Mouse (Mus musculus) neural tube, embryonic 13.5 days (tissue): Measurements from ENCODE around the gene Mdfic. TPM values are rescaled to one million over a fixed set of nuclear protein-coding genes. Genes with fewer than 3 reads are reported as not detected.

Experiments used
- ATAC-seq: fragments of 200-750 bp; cut with Nextera tagmentation; 2 replicates; pipeline ENCODE4 v1.8.0; 2017; ENCODE audit warnings: low read depth, mild to moderate bottlenecking, moderate TSS enrichment, moderate library complexity
- H3K27ac ChIP-seq: fragments of 300-500 bp; sonication (generic); replicated peaks from 2 replicates; pipeline ENCODE4 v1.5.1; 2015; ENCODE audit warnings: moderate library complexity, mild to moderate bottlenecking, inconsistent platforms
- H3K27me3 ChIP-seq: fragments of 300-500 bp; sonication (generic); 2 replicates; pipeline ENCODE4 v1.6.1; 2015; ENCODE audit warnings: mild to moderate bottlenecking, inconsistent platforms
- H3K36me3 ChIP-seq: fragments of 300-500 bp; sonication (generic); 2 replicates; pipeline ENCODE4 v1.6.1; 2015; ENCODE audit warnings: mild to moderate bottlenecking, inconsistent platforms
- H3K4me1 ChIP-seq: fragments of 300-500 bp; sonication (generic); replicated peaks from 2 replicates; pipeline ENCODE4 v1.6.1; 2015; ENCODE audit warnings: inconsistent platforms
- H3K4me2 ChIP-seq: fragments of 300-500 bp; sonication (generic); 2 replicates; pipeline ENCODE4 v1.6.1; 2015; ENCODE audit warnings: inconsistent platforms, mild to moderate bottlenecking, moderate library complexity
- H3K4me3 ChIP-seq: fragments of 300-500 bp; sonication (generic); 2 replicates; pipeline ENCODE4 v1.5.1; 2015; ENCODE audit warnings: mild to moderate bottlenecking, inconsistent platforms
- H3K9ac ChIP-seq: fragments of 300-500 bp; sonication (generic); 2 replicates; pipeline ENCODE4 v1.6.1; 2015; ENCODE audit warnings: moderate library complexity, mild to moderate bottlenecking, inconsistent platforms
- H3K9me3 ChIP-seq: fragments of 300-500 bp; sonication (generic); 2 replicates; pipeline ENCODE4 v1.6.1; 2016; ENCODE audit warnings: inconsistent platforms
- WGBS: fragments of 180-500 bp; shearing (Covaris S2); methylation state at CpG from one replicate; pipeline ENCODE4 v1.1.7; 2015; 5-methylcytosine and 5-hydroxymethylcytosine counted together
- polyA plus RNA-seq: library from polyadenylated mRNA; unstranded; fragments of >200 nt; fragmentation: Nextera tagmentation; extraction: Ambion mirVana; gene quantifications from 2 replicates; pipeline ENCODE4 v1.2.1, GENCODE M21; 2015

Gene Mdfic
- polyA plus RNA-seq, 1 experiment from 2014 or later, result 0.57 TPM

DNA sequence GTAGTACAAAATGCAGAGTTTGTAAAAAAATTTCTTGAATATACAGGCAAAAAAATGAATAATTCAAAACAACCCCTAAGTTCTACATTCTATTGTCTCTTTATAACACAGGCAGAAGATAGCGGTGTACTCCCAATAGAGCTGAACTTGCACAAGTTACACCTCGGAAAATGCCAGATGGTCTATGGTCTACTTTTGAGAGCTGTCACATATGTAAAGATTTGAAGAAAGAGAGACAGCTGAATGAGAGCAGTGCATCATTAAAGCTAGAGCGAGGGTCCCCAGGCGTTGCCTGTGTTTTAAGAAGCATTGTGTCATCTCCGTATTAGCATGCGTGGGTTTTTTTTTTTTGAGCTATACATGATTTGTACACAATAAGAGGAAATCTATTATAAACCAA lies 47.0 kb downstream of the Mdfic start:
- ATAC-seq, result no peak

DNA sequence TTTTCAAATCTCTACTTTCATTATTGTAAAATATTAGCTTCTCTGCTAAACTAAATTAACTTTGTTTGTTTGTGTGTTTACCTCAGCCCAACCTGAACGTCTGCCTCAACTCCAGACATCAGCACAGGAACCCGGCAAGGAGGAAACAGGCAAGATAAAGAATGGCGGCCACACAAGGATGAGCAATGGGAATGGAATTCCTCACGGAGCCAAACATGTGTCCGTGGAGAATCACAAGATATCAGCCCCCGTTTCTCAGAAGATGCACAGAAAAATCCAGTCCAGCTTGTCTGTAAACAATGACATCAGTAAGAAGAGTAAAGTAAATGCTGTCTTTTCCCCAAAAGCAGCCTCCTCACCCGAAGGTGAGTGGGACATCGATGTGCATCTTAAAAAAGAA lies 49.7 kb downstream of the Mdfic start:
- Histone ChIP-seq H3K4me3 (no peak overlapping the region), H3K9me3 (no peaks in the 10 kb centered on the region), H3K27me3 (no peaks in the 10 kb centered on the region), H3K4me1 (no peaks in the 10 kb centered on the region), H3K4me2 (no peak overlapping the region), H3K36me3 (no peaks in the 10 kb centered on the region), H3K27ac (no peak overlapping the region), H3K9ac (no peak overlapping the region)
- ATAC-seq, result no peak
- 74% methylated on average over 8 of the region's 8 CpGs for WGBS

More for the DNA sequence above, 47.0 kb downstream of the Mdfic start:
- no peaks in the 10 kb centered on the region for H3K27me3 ChIP-seq
- H3K36me3 ChIP-seq, result no peaks in the 10 kb centered on the region
- H3K9me3 ChIP-seq, result no peaks in the 10 kb centered on the region
- no peak overlapping the region for H3K9ac ChIP-seq
- no peak overlapping the region for H3K4me2 ChIP-seq
- H3K4me3 ChIP-seq, result no peak overlapping the region
- no peaks in the 10 kb centered on the region for H3K4me1 ChIP-seq
- 65% methylated on average over 6 of the region's 6 CpGs for WGBS
- no peak overlapping the region for H3K27ac ChIP-seq

DNA sequence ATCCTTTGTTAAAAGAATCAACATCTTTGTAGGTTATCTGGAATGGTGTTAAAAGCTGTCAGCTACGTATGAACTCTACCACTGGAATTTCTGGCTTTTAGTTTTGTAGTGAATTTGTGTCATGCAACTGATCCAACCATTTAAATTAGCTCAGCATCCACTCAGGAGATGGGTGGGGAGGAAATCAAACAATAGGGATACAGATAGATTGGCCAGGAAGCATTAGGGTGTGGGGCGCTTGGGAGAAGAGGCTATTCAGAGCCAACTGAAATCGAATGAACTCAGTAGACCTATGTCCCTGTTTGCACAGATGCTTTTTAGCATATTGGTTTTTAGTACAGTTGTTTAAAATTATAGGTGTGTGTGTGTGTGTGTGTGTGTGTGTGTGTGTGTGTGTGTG lies 56.6 kb downstream of the Mdfic start:
- Histone ChIP-seq H3K27ac (no peak overlapping the region), H3K27me3 (no peaks in the 10 kb centered on the region), H3K36me3 (no peaks in the 10 kb centered on the region), H3K4me2 (no peak overlapping the region), H3K9ac (no peak overlapping the region), H3K9me3 (no peaks in the 10 kb centered on the region), H3K4me3 (no peak overlapping the region), H3K4me1 (no peaks in the 10 kb centered on the region)
- 87% methylated on average over 3 of the region's 3 CpGs for WGBS
- no peak for ATAC-seq

DNA sequence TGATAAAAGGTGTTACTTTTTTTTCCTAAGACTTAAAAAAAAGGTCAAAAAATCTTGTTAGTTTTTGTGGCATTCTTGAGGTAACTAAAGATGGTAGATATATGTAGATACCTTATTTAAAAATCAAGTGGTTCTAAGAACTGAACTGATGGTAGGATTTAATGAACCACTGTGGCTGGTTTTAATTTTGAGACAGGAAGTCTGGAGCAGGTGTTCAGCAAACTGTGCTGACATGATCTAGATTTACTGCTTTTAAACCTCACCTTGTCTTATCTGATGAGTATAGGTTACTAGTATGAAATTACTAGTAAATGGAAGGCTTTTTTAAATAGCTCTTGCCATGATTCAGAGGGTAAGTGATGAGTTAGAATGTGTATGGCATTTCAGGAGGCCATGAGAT lies 59.7 kb downstream of the Mdfic start:
- ATAC-seq, result no peak
- Histone ChIP-seq H3K9me3 (no peaks in the 10 kb centered on the region), H3K4me3 (no peak overlapping the region), H3K36me3 (no peaks in the 10 kb centered on the region), H3K27me3 (no peaks in the 10 kb centered on the region), H3K4me2 (no peak overlapping the region), H3K27ac (no peak overlapping the region), H3K4me1 (no peaks in the 10 kb centered on the region), H3K9ac (no peak overlapping the region)

DNA sequence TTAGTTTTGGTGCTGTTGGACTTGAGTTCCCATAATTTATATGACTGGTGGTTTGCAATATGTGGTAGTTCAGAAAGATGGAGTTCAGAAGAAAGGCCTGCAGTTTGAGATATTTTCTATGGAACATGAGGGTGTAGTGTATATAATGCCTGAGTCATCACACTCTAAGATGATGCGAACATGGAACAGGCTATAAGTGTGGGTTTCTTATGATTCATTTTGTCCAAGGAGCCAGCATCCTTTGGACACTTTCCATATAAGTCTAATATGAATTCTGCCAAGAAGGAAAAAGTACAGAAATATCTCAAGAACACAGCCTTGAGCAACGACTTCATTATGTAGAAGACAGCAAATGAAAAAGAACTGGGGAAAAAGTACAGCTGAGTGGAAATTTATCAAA lies 60.2 kb downstream of the Mdfic start:
- no peak for ATAC-seq
- 94% methylated on average over 2 of the region's 2 CpGs for WGBS
- H3K36me3 ChIP-seq, result no peaks in the 10 kb centered on the region
- no peaks in the 10 kb centered on the region for H3K9me3 ChIP-seq
- no peak overlapping the region for H3K4me3 ChIP-seq
- no peaks in the 10 kb centered on the region for H3K4me1 ChIP-seq
- H3K27ac ChIP-seq, result no peak overlapping the region
- no peak overlapping the region for H3K9ac ChIP-seq
- H3K27me3 ChIP-seq, result no peaks in the 10 kb centered on the region
- no peak overlapping the region for H3K4me2 ChIP-seq

DNA sequence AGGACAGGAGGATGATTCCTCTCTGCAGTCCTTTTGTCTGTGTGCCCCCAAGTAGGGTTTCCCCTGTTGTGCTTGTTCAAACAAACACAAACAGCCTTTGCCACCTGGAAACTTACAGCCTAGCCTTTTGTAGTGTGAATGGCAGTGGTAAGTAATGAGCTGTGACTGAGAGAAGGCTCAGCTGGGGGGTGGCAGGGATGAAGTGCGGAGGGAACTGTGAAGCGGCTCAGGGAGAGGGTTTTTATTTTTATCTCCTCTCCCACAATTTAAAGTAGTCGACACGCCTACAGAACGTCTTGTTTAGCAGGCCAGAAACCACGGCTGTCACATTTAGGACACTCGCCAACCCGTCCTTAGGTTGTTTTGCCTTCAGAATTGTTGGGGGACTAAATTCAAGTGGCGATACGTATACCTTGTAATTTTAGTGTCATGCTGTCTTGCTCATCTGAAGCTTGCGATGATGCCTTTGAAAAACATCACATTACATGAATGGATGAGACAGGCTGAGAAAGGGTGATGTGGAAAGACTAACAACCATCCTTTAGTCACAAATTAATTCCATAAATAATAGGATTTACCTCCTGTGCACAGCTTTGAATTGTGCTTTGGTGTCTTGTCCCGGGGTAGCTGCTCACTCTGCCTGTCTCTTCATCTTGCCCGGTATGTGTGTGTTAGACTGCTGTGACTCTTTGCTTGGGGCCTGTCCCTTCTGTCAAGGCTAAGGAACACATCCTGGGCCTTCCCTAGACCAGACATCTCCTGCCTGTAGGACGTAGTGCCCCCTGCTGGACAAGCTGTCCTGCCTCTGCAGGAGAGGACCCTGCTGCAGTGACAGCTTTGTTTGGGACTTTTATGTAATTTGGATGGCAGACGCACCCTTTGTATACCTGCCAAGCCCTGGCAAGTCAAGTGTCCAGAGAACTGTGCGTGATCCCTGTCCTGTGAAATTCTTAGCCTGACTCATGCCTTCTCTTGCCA lies 69.4 kb downstream of the Mdfic start:
- H3K4me3 ChIP-seq, result peak overlapping the region; percentile 8; the same call in 1 of the 2 replicates
- H3K27ac ChIP-seq, result no peak overlapping the region

DNA sequence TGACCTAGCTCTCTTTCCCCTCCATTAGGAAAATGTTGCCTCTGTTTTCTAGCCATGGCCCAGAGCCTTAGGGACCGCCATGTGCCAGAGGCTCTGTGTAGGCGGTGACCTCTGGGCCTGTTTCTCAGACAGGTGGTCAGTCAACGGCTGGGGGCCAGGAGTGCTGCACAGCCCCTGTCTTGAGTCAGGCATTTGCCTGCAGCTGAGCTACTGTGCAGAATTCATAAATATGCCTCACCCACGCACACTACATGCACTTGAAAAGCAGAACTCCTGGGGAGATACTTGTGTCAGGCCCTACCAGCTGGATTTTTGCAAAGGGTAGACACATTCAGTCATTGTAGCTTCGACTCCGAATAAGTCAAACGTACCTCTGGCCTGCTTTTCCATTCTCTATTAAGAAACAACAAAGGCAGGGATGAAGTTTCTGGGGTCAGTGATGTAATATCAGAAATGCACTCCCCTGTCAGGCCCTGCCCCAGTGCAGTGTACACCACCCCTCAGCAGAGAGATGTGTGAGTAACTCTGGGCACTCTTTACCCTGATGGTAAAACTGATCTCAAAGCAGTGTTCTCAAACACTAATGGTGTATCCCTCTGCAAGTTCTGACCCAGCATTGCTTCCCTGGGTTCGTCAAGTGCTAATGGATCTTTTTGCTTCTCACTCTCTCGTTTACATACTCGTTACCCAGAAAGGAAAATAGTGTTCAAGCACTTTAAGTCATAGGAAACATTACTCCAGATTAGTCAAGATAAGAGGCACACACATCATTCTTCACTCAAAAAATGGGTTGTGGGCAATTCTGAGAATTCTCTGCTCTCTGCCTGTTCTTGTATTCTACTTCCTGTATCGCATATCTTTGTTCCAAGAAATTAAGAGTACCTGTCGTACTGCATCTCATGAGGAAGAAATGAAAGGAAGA lies 72.5 kb downstream of the Mdfic start:
- no peak overlapping the region for H3K4me3 ChIP-seq
- no peak for ATAC-seq
- no peak overlapping the region for H3K4me2 ChIP-seq
- H3K9me3 ChIP-seq, result no peaks in the 10 kb centered on the region
- H3K4me1 ChIP-seq, result peaks cover 10% of the 10 kb centered on the region
- no peaks in the 10 kb centered on the region for H3K36me3 ChIP-seq
- 65% methylated on average over 12 of the region's 12 CpGs for WGBS
- no peaks in the 10 kb centered on the region for H3K27me3 ChIP-seq
- no peak overlapping the region for H3K27ac ChIP-seq
- H3K9ac ChIP-seq, result no peak overlapping the region

More for the DNA sequence above, 69.4 kb downstream of the Mdfic start:
- WGBS, result 18% methylated on average over 16 of the region's 16 CpGs
- Histone ChIP-seq H3K27me3 (no peaks in the 10 kb centered on the region), H3K9me3 (no peaks in the 10 kb centered on the region), H3K4me2 (peak overlapping the region; percentile 37), H3K9ac (peak overlapping the region; percentile 34), H3K36me3 (no peaks in the 10 kb centered on the region), H3K4me1 (peaks cover 10% of the 10 kb centered on the region)
- ATAC-seq, result peak; percentile 89

DNA sequence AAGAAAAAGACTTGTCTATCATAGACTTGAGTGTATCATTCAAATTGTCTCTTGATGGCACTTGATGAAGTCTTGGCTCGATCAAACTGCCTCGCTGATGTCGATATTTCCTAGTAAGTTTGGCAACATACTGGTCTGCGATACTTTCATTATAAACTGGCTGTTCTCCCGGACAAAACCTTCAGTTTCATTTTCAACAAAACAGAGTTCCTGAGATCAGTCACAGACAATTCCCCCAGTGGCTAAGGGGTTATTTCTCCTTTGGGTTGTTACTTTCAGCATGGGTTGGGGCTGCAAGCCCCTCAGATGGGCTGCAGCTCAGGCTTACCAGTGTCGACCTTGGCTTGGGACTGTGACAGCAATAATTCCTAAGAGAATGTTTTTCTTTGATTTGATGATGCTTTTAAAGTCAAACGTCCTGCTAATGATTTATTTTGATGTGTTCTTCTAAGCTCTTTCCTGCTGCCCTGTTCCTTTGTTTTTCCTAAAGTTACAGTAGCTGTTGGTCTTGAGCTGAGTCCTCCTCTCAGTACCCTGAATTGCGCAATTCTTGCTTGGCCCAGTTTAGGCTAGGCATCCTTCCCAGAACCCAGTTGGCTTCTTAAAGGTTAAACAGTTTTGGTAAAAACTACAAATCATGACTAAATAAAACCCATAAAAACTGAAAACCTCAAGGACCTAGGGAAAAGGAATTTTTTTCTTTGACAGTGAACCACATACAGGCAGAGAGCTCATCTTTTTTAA lies 73.3 kb downstream of the Mdfic start:
- Histone ChIP-seq H3K4me3 (no peak overlapping the region), H3K4me2 (no peak overlapping the region), H3K9me3 (no peaks in the 10 kb centered on the region), H3K4me1 (peaks cover 10% of the 10 kb centered on the region), H3K36me3 (no peaks in the 10 kb centered on the region), H3K9ac (no peak overlapping the region), H3K27me3 (no peaks in the 10 kb centered on the region), H3K27ac (no peak overlapping the region)
- WGBS, result 77% methylated on average over 8 of the region's 8 CpGs
- no peak for ATAC-seq

DNA sequence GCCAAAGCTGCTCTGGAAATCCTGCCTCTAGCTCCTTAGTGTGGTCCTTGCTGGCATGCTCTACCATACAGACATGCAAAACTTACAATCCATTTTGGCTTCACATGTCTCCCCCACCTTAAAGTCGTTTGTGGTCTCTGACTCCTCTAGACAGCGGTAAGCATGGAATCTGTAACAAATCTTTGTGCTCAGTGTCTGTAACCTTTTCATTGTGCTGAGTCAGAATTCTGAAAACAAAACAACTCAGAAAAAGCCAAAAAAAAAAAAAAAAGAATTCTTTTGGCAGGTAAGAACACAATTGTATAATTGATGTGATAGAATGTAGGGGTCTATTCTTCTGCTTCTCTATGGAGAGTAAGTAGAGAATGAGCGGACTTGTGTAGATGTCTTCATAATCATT lies 74.3 kb downstream of the Mdfic start:
- no peak for ATAC-seq
- H3K4me3 ChIP-seq, result no peak overlapping the region

DNA sequence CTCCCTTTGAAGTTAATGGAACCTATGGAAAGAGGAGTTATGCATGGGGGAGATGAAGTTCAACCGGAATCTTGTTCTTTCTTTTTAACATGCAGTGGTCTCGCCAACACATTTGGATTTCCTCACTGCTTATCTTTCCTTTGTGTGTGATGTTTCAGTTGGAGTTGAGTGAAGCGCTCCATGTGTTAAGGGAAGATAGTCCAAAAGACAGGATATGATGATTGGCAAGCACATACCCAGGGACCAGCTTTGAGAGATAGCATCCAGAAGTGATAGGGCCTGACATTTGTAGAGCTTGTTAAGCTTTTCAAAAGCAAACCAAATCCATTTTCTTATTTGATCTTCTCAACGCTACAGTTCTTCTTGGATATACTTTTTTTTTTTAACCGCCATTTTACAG lies 86.9 kb downstream of the Mdfic start:
- Histone ChIP-seq H3K27ac (no peak overlapping the region), H3K27me3 (no peaks in the 10 kb centered on the region), H3K4me3 (no peak overlapping the region), H3K36me3 (no peaks in the 10 kb centered on the region), H3K4me1 (no peaks in the 10 kb centered on the region), H3K9ac (no peak overlapping the region), H3K9me3 (no peaks in the 10 kb centered on the region), H3K4me2 (no peak overlapping the region)
- 94% methylated on average over 5 of the region's 5 CpGs for WGBS
- ATAC-seq, result no peak

More for the DNA sequence above, 74.3 kb downstream of the Mdfic start:
- Histone ChIP-seq H3K4me1 (peaks cover under 1% of the 10 kb centered on the region; the same call in 1 of the 2 replicates), H3K27me3 (no peaks in the 10 kb centered on the region), H3K4me2 (no peak overlapping the region), H3K9me3 (no peaks in the 10 kb centered on the region), H3K9ac (no peak overlapping the region), H3K36me3 (no peaks in the 10 kb centered on the region), H3K27ac (no peak overlapping the region)
- WGBS, result 93% methylated on average over 3 of the region's 3 CpGs

DNA sequence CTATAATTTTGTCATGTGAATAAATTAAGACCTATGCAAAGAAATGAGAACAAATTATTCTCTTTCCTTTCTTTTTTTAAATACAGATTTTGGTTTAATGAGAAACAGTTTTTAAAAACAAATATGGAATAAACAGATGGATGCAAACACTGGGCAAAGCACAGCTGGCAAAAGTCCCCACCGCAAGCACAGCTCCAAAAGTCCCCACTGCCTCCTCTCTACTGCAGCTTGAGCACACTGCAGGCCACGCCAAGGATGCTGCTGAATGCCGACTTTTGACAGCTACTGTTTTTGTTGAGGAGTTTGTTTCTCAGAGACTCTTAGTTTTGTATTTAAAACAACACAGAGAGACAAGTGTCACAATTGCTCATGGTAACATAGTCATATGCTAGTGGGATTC lies 104.8 kb downstream of the Mdfic start:
- no peak overlapping the region for H3K27ac ChIP-seq
- no peaks in the 10 kb centered on the region for H3K27me3 ChIP-seq
- H3K4me3 ChIP-seq, result no peak overlapping the region
- 81% methylated on average over 3 of the region's 3 CpGs for WGBS
- no peaks in the 10 kb centered on the region for H3K4me1 ChIP-seq
- ATAC-seq, result no peak
- H3K9ac ChIP-seq, result no peak overlapping the region
- H3K4me2 ChIP-seq, result no peak overlapping the region
- no peaks in the 10 kb centered on the region for H3K9me3 ChIP-seq
- no peaks in the 10 kb centered on the region for H3K36me3 ChIP-seq
